Mouse (Mus musculus): Measurements from ENCODE around the gene Anapc15.
A peak's percentile ranks its signal among the peaks of the same experiment; 100 is the strongest.
"Not testable (repeated sequence)": the region's sequence is repeated elsewhere in the genome, so short reads cannot be mapped to it uniquely, and the experiment has no call there.

Gene Anapc15

GRCm38 (mm10) chr7:101900331-101901097 is 37.0 kb downstream of the Anapc15 start:
- DNase-seq, result no peak

DNA sequence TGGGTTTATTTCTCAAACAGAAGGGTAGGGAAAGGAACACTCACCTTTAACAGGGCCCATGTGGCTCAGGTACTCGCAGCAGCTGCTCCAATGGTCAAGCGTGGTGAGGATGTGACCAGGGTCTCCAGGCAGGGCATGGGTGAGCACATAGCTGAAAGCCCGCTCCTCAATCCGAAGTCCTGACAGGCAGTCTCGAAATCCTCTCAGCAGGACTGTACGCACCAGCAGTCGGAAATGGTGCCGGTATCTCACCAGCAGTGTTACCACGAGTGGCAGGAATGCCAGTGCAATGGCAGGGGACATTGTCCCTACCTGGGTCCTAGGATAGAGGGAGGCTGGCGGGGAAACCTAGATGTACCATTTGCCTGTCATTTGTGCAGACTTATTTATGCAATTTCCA is 38.5 kb downstream of the Anapc15 start:
- DNase-seq, result no peak

GRCm38 (mm10) chr7:101902846-101903245 is 39.3 kb downstream of the Anapc15 start:
- DNase-seq, result no peak

- DNase-seq, result peak; percentile 100
These were observed 42.2 kb downstream of the Anapc15 start, which contains the start of gene Lamtor1 for GRCm38 (mm10) chr7:101905561-101906286. TSS of gene Lamtor1 (plus strand) at chr7:101905904.

DNA sequence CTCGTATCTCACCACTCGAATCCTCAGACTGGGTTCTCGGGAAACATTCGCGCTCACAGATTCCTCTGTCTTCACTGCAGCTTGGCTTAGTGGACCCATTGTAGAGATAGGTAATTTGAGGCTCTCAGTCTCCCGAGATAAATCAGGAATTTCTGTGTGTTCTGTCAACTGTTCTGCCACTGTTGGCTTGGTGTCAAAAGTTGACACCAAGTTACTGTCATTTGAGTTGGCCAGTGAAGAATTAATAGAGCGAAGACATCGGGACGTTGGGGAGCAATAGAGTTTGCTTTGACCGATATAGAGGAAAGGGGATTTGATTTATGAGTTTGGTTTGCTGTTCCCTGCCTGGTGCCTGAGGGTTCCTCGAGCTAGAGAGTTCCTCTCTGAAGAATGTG is 42.8 kb downstream of the Anapc15 start, which contains the start of gene Tomt:
Tomt (minus strand) TSS at position 73 of the 395 bp plus-strand sequence.
- DNase-seq, result no peak

- DNase-seq, result no peak
These were observed 43.2 kb downstream of the Anapc15 start for GRCm38 (mm10) chr7:101906696-101907095.

- no peak for DNase-seq
These were observed 44.9 kb downstream of the Anapc15 start for GRCm38 (mm10) chr7:101908367-101908766.

DNA sequence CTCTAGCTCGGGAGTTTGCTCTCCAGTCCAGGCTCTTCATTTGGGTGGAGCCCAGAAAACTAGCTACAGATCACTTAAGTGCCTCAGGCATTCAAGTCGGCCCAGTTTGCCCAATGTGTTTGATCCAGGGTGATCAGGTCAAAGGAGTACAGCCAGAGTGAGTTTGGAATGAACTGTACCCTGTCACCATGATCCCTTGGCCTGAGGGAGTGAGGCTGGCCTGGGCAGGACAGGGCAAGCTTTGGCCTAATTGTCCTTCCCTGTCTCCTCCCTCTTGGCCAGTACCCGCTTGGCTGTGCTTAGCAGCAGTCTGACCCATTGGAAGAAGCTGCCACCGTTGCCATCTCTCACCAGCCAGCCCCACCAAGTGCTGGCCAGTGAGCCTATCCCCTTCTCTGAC is 46.6 kb downstream of the Anapc15 start:
- DNase-seq, result no peak

DNA sequence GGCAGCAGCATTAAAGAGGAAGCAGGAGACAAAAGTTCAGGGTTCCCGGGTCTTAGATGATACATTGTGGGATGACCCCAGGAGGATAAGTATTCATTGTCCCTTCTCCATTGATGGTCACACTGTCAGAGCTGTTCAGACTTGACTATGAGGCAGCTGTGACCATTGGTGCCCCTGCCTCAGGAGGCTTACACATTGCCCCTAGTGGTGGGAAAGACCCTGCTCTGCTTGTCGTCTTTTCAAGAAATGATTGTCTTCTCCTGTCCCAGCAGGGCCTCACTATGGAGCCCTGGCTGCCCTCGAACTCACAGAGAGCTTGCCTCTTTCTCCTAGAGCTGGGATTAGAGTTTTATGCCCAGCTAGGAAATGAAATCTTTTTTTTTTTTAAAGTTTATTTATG is 48.5 kb downstream of the Anapc15 start:
- no peak for DNase-seq

GRCm38 (mm10) chr7:101918071-101918470 is 54.6 kb downstream of the Anapc15 start:
- peak; percentile 38 for DNase-seq

DNA sequence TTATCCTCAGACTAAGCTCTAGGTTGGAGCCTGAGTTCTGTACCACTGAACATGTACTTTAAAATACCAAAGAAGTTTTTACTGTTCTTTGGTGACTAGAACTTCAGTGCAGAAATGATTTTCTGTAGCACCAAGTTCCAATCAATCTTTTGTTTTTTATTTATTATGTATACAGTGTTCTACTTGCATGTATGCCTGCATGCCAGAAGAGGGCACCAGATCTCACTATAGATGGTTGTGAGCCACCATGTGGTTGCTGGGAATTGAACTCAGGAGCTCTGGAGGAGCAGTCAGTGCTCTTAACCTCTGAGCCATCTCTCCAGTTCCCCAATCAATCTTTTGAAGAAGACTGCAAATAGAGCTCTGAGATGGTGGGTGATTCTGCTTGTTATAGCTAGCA is 62.4 kb downstream of the Anapc15 start:
- DNase-seq, result not testable (repeated sequence)

- DNase-seq, result no peak
These were observed 64.6 kb downstream of the Anapc15 start for GRCm38 (mm10) chr7:101928093-101928492.

GRCm38 (mm10) chr7:101932551-101932950 is 69.0 kb downstream of the Anapc15 start:
- no peak for DNase-seq

DNA sequence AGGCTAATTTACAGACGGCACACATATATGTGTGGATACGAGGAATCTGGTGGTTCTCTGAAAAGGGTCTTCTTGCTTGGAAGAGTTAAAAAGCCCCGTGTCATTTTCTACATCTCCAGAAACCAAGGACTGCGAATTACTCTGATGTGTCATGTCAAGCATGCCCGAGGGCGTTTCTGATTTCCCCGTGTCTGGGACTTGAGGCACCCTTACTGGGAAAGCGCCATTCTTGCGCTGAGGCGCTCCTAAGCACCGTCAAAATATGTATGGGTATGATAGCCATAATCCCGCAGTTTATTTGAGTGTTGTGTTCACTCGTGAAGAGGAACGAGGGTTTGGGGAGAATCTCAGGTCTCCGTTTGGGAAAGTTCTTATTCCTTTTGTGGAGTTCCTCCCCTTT is 69.8 kb downstream of the Anapc15 start:
- DNase-seq, result no peak

DNA sequence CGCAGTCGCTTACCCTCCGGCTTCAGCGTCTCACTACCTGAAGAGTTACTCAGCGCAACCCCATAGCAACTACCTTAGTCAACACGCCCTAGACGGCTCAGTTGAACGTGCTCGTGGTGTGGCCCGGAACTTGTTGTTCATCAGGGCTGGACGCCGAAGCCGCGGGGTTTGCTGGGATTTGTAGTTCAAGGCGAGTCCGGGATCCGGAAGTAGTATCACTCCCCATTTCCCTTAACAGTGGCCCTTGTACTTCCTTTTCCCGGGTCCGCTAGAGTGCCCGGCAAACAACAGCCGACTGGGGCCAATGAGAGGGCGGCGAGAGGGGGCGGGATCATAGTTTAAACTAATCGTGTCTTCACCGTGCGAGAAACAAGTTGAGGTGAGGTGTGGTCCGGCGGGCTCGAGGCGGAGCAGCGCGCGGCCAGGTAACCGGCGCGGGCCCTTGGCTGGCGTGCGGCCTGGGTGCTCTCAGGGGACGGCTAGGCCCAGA is 70.3 kb downstream of the Anapc15 start, which contains the start of the genes Lrrc51 and Numa1:
Lrrc51 (minus strand) TSS at position 145 of the 490 bp plus-strand sequence.
Numa1 (plus strand) TSS at position 361 of the 490 bp plus-strand sequence.
- peak; percentile 98 for DNase-seq

GRCm38 (mm10) chr7:101935957-101936356 is 72.4 kb downstream of the Anapc15 start:
- DNase-seq, result no peak

DNA sequence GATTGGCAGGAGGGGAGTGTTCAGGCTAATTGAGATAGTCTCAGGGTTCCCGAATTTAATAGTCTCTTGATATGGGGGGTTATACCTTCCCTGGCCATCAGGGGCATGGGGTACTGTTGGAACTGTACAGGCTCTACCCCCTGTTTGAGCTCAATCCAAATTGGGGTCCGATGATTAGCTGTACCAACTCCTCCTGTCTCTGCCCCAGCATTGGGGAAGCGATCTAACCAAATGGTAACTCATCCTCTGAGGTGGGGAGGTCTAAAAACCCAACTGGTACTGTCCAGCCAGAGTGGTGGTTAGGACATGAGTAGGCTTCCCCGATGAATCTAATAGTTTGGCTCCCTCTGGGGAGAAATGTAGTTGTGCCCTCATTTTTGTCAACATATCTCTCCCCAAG is 73.5 kb downstream of the Anapc15 start:
- no peak for DNase-seq

- DNase-seq, result peak; percentile 7
These were observed 74.1 kb downstream of the Anapc15 start for GRCm38 (mm10) chr7:101937569-101937968.

DNA sequence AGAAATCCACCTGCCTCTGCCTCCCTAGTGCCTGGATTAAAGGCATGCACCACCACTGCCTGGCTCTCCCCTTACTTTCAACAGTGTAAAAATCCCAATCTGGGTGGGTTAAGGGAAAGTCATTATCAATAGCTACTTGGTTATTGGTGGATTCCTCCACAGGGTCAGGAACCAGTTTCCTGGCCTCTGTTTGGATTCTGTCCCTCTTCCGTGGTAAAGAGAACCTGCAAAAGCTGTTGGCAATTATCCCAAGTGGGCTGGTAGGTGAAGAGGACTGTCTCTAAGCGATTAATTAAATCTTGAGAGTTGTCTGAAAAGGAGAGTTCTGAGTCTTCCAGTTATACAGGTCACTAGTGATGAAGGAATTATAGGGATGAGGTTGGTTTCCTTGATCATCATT is 74.8 kb downstream of the Anapc15 start:
- no peak for DNase-seq

- DNase-seq, result no peak
These were observed 76.2 kb downstream of the Anapc15 start for GRCm38 (mm10) chr7:101939758-101940157.

GRCm38 (mm10) chr7:101949008-101949407 is 85.5 kb downstream of the Anapc15 start:
- not testable (repeated sequence) for DNase-seq

All from right cerebral cortex, adult 18-20 months (tissue).